Mouse (Mus musculus) small intestine, adult 2 months (tissue): ENCODE measurements around the gene 4932429P05Rik. TPM values are rescaled to one million over a fixed set of nuclear protein-coding genes. Genes with fewer than 3 reads are reported as not detected.

Source experiments
- H3K27ac ChIP-seq: fragments of 200-500 bp; 2 replicates; pipeline ENCODE4 v1.5.1; 2012; ENCODE audit warnings: low read depth, low read length, control low read depth, inconsistent platforms; ENCODE audit not compliant: insufficient read depth
- H3K27me3 ChIP-seq: fragments of 200-500 bp; 2 replicates; pipeline ENCODE4 v1.6.1; 2012; ENCODE audit warnings: mild to moderate bottlenecking, moderate library complexity, low read length, inconsistent platforms; ENCODE audit not compliant: control insufficient read depth, insufficient read depth
- H3K36me3 ChIP-seq: fragments of 200-500 bp; 2 replicates; pipeline ENCODE4 v1.6.1; 2012; ENCODE audit warnings: mild to moderate bottlenecking, low read length, control low read depth, inconsistent platforms; ENCODE audit not compliant: control insufficient read depth, insufficient read depth
- H3K4me1 ChIP-seq: fragments of 200-500 bp; 2 replicates; pipeline ENCODE4 v1.6.1; 2012; ENCODE audit warnings: low read length, inconsistent platforms, mixed read lengths; ENCODE audit not compliant: control insufficient read depth, insufficient read depth, insufficient read length
- H3K4me3 ChIP-seq: fragments of 200-500 bp; 2 replicates; pipeline ENCODE4 v1.5.1; 2012; ENCODE audit warnings: low read depth, mild to moderate bottlenecking, control low read depth, inconsistent platforms, low read length, moderate library complexity
- CTCF ChIP-seq: fragments of 200-500 bp; IDR thresholded peaks from 2 replicates; pipeline ENCODE4 v1.5.1; 2012; ENCODE audit warnings: low read depth, mild to moderate bottlenecking, control low read depth, inconsistent platforms, low read length, moderate library complexity, mixed read lengths; ENCODE audit not compliant: insufficient replicate concordance, insufficient read length; ENCODE audit errors: extremely low read depth
- POLR2A ChIP-seq: fragments of 200-500 bp; IDR thresholded peaks from 2 replicates; pipeline ENCODE4 v1.6.1; 2012; ENCODE audit warnings: low read depth, mild to moderate bottlenecking, control low read depth, inconsistent platforms, low read length, moderate library complexity
- polyA plus RNA-seq: library from polyadenylated mRNA; depleted of rRNA; stranded (reverse); fragments of >200 nt; gene quantifications from 2 replicates; pipeline ENCODE4 v1.2.3, GENCODE M21; 2012; rRNA removed

The 4932429P05Rik gene
- not detected in 2 replicates for polyA plus RNA-seq

GRCm38 (mm10) chrX:89751968-89752367 lies at the start of gene 4932429P05Rik:
4932429P05Rik (plus strand) TSS chrX:89752268.
- H3K27me3 ChIP-seq, result no peaks in the 10 kb centered on the region
- H3K4me3 ChIP-seq, result no peak within 1 kb of the TSS
- TF ChIP-seq POLR2A (no peak), CTCF (no peak)
- no peaks in the 10 kb centered on the region for H3K36me3 ChIP-seq
- no peak within 1 kb of the TSS for H3K27ac ChIP-seq
- no peaks in the 10 kb centered on the region for H3K4me1 ChIP-seq

Other genes with a start within 250 kb of the 4932429P05Rik start
- not detected in 2 replicates for gene 4930415L06Rik, start 180.6 kb downstream of the 4932429P05Rik start, polyA plus RNA-seq